Mouse (Mus musculus) C2C12 (cell line): ENCODE results near the gene Eif3d. TPM values are rescaled to one million over a fixed set of nuclear protein-coding genes. Genes with fewer than 3 reads are reported as not detected.

ENCODE experiments used
- H3K27me3 ChIP-seq: one replicate; pipeline ENCODE4 v1.6.1; 2011; ENCODE audit not compliant: control insufficient read depth, insufficient read depth, insufficient read length
- H3K36me3 ChIP-seq: one replicate; pipeline ENCODE4 v1.6.1; 2011; ENCODE audit not compliant: control insufficient read depth, insufficient read depth
- H3K4me3 ChIP-seq: one replicate; pipeline ENCODE4 v1.5.1; 2011; ENCODE audit warnings: mild to moderate bottlenecking, control low read depth; ENCODE audit not compliant: poor library complexity, insufficient read depth, severe bottlenecking
- H3K79me2 ChIP-seq: one replicate; pipeline ENCODE4 v1.6.1; 2011; ENCODE audit not compliant: control insufficient read depth, insufficient read depth
- H3K79me3 ChIP-seq: one replicate; pipeline ENCODE4 v1.6.1; 2011; ENCODE audit warnings: low read depth, control low read depth
- H3ac ChIP-seq: one replicate; pipeline ENCODE3; 2011; ENCODE audit warnings: low read depth; ENCODE audit not compliant: control insufficient read depth, insufficient read length
- CEBPB ChIP-seq: IDR thresholded peaks from one replicate; pipeline ENCODE4 v1.6.1; 2011; ENCODE audit warnings: low read depth, mild to moderate bottlenecking, control low read depth, moderate library complexity
- CTCF ChIP-seq: IDR thresholded peaks from one replicate; pipeline ENCODE4 v1.5.1; 2011; ENCODE audit not compliant: control insufficient read depth, insufficient read depth, insufficient read length
- FOSL1 ChIP-seq: IDR thresholded peaks from one replicate; pipeline ENCODE4 v1.8.0; 2011; ENCODE audit warnings: mild to moderate bottlenecking, low read length; ENCODE audit not compliant: poor library complexity, insufficient read depth, severe bottlenecking
- MAX ChIP-seq: IDR thresholded peaks from one replicate; pipeline ENCODE4 v1.6.1; 2011; ENCODE audit warnings: mild to moderate bottlenecking, control low read depth
- MYOD1 ChIP-seq: IDR thresholded peaks from one replicate; pipeline ENCODE4 v1.6.1; 2011; ENCODE audit warnings: low read depth; ENCODE audit not compliant: control insufficient read depth, insufficient read length
- MYOG ChIP-seq: IDR thresholded peaks from one replicate; pipeline ENCODE4 v1.6.1; 2011; ENCODE audit not compliant: control insufficient read depth, insufficient read length; ENCODE audit errors: extremely low read depth
- USF1 ChIP-seq: IDR thresholded peaks from one replicate; pipeline ENCODE4 v1.6.1; 2011; ENCODE audit warnings: low read depth, mild to moderate bottlenecking, control low read depth, moderate library complexity
- polyA plus RNA-seq: library from polyadenylated mRNA; unstranded; fragments of >200 nt; fragmentation: generic; extraction: Trizol; gene quantifications from one replicate; pipeline ENCODE4 v1.2.1, GENCODE M21; 2012; ENCODE audit warnings: missing spikeins

Gene Eif3d
- polyA plus RNA-seq, 1 experiment = 428 TPM

- H3K36me3 ChIP-seq = no peaks in the 10 kb centered on the region
- H3ac ChIP-seq = no peak overlapping the region
- peaks cover 71% of the 10 kb centered on the region for H3K27me3 ChIP-seq
- H3K79me2 ChIP-seq = no peaks in the 10 kb centered on the region
- H3K4me3 ChIP-seq = no peak overlapping the region
- H3K79me3 ChIP-seq = no peaks in the 10 kb centered on the region
- TF ChIP-seq USF1 = no peak
- TF ChIP-seq MAX = peak; percentile 28
Measured at GRCm38 (mm10) chr15:77983391-77983790, 12.8 kb upstream of the Eif3d start.

GRCm38 (mm10) chr15:77982195-77982939, 11.8 kb upstream of the Eif3d start:
- peak; percentile 84 for TF ChIP-seq CTCF
- peak; percentile 46 for TF ChIP-seq MAX
- no peak for TF ChIP-seq CEBPB
- TF ChIP-seq MYOG = no peak
- TF ChIP-seq FOSL1 = peak; percentile 14
- TF ChIP-seq USF1 = no peak
- no peaks in the 10 kb centered on the region for H3K79me2 ChIP-seq
- H3K4me3 ChIP-seq = no peak overlapping the region
- no peaks in the 10 kb centered on the region for H3K79me3 ChIP-seq
- no peaks in the 10 kb centered on the region for H3K36me3 ChIP-seq
- H3ac ChIP-seq = no peak overlapping the region
- peaks cover 61% of the 10 kb centered on the region for H3K27me3 ChIP-seq

GRCm38 (mm10) chr15:77981181-77981680, 10.6 kb upstream of the Eif3d start:
- H3K4me3 ChIP-seq = no peak overlapping the region
- no peaks in the 10 kb centered on the region for H3K36me3 ChIP-seq
- no peaks in the 10 kb centered on the region for H3K79me2 ChIP-seq
- TF ChIP-seq MYOD1 (no peak), FOSL1 (no peak), CTCF (no peak), USF1 (no peak)
- no peak overlapping the region for H3ac ChIP-seq
- peaks cover 60% of the 10 kb centered on the region for H3K27me3 ChIP-seq
- H3K79me3 ChIP-seq = no peaks in the 10 kb centered on the region

- Histone ChIP-seq H3K4me3 (no peak overlapping the region), H3K27me3 (peaks cover 57% of the 10 kb centered on the region), H3K36me3 (no peaks in the 10 kb centered on the region), H3K79me2 (no peaks in the 10 kb centered on the region), H3ac (no peak overlapping the region), H3K79me3 (no peaks in the 10 kb centered on the region)
- TF ChIP-seq MYOG (no peak), CEBPB (no peak), CTCF (no peak), MYOD1 (no peak), MAX (no peak), FOSL1 (no peak), USF1 (no peak)
Measured at GRCm38 (mm10) chr15:77979427-77979865, 8.8 kb upstream of the Eif3d start.

GRCm38 (mm10) chr15:77977663-77978062, 7.0 kb upstream of the Eif3d start:
- Histone ChIP-seq H3K36me3 (no peaks in the 10 kb centered on the region), H3K4me3 (no peak overlapping the region), H3K79me3 (no peaks in the 10 kb centered on the region), H3ac (no peak overlapping the region), H3K79me2 (no peaks in the 10 kb centered on the region), H3K27me3 (peaks cover 54% of the 10 kb centered on the region)
- TF ChIP-seq CTCF = no peak
- TF ChIP-seq USF1 = no peak
- TF ChIP-seq MAX = no peak
- TF ChIP-seq MYOD1 = no peak
- TF ChIP-seq MYOG = no peak
- TF ChIP-seq CEBPB = no peak

GRCm38 (mm10) chr15:77974165-77974841, 3.7 kb upstream of the Eif3d start:
- Histone ChIP-seq H3K27me3 (peaks cover 29% of the 10 kb centered on the region), H3K79me3 (peaks cover 12% of the 10 kb centered on the region), H3K4me3 (no peak overlapping the region), H3K36me3 (peaks cover 4% of the 10 kb centered on the region), H3K79me2 (peaks cover 13% of the 10 kb centered on the region), H3ac (no peak overlapping the region)
- TF ChIP-seq CTCF (no peak), USF1 (no peak), MAX (no peak), FOSL1 (no peak), MYOD1 (no peak), CEBPB (no peak), MYOG (no peak)
